Mouse (Mus musculus): ENCODE results near the gene Mtrf1.

DNA sequence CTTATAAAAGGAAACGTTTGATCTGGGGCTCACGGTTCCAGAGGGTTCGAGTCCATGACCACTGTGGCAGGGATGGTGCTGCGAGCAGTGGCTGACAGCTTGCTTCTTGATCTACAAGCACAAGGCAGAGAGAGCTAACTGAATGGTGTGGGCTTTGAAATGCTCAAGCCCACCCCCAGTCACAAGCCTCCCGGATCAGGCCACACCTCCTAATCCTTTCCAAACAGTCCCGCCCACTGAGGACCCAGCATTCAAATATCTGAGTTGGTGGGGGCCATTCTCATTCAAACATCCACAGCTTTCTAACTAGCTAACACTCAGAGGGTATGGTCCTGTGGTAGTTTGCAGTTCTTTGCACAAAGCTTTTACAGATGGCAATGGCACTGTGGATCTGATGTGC, 15.5 kb downstream of the Mtrf1 start:
- TF ChIP-seq CTCF (IDR thresholded peaks at IDR 0.05; ENCODE audit: insufficient read depth, low read depth, low read length), result no peak
- TF ChIP-seq POLR2A (IDR thresholded peaks at IDR 0.05; ENCODE audit: insufficient read depth, low read depth, low read length), result no peak
